Mouse (Mus musculus) lung, postnatal 10 days (tissue): ENCODE data around the gene Adcy7.

Source experiments
- DNase-seq: peaks from one replicate; pipeline ENCODE4 v3.0.0; 2021

Adcy7 gene

GRCm38 (mm10) chr8:88272231-88273050 is at the start of gene Adcy7:
TSS of gene Adcy7 (plus strand) at chr8:88272403.
- DNase-seq = peak; percentile 76

DNA sequence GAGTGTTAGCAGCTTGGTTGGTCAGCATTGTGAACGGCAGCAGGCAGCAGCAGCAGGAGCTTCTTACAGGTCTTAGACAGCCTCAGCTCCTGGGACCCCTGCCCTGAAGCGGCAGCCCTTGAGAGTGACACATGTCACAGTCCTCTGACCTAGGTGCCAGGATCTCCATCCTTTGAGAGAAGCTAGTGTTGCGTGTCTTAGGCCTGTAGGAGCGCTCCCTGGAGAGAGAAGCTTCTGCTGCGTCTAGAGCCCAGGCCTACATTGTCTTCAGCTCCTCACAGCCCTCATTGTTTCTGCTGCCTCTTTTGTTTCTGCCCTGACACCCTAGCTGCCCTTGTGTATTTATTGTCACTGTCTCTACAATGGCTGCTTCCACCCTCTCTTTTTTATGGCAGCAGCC is 46.8 kb upstream of the Adcy7 start:
- no peak for DNase-seq

GRCm38 (mm10) chr8:88227851-88228250 is 44.4 kb upstream of the Adcy7 start:
- no peak for DNase-seq

DNA sequence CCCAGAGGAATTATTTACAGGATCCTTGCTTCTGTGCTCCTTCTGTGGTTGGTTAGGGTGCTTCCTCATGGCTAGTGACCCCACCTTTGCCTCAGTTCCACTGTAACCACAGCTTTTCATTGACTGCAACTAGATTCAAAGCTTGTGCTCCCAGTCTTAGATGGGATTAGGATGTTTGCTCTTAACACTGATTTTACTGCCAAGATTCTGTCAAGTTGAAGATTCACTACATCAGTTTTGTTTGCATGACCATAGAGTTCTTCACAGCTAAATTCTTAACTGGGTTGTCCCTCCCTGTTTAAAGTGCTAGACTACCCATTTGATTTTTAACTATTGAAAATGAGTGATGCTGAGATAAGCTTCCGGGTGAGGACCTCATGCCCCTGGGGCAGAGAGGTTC is 43.9 kb upstream of the Adcy7 start:
- DNase-seq = peak; percentile 8

DNA sequence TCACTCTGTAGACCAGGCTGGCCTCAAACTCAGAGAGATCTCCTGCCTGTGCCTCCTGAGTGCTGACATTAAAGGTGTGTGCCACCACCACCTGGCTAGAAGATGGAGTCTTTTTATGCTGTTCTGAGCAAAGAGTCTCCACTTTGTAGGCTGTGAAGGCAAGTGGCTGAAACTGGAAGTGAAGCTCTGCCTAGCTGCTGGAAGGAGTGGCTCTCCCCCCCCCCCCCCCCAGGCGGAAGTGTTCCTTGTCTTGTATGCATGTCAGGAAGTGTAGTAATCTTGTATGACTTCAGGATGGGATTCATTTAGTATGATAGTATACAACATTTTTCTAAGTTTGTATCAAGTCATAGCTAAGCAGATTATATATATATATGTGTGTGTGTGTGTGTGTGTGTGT is 43.4 kb upstream of the Adcy7 start:
- DNase-seq = no peak

GRCm38 (mm10) chr8:88236666-88237065 is 35.5 kb upstream of the Adcy7 start:
- no peak for DNase-seq

GRCm38 (mm10) chr8:88237606-88238005 is 34.6 kb upstream of the Adcy7 start:
- DNase-seq = no peak

- DNase-seq = no peak
Measured at GRCm38 (mm10) chr8:88239277-88239676, 32.9 kb upstream of the Adcy7 start.

- no peak for DNase-seq
Measured at GRCm38 (mm10) chr8:88241871-88242270, 30.3 kb upstream of the Adcy7 start.

GRCm38 (mm10) chr8:88244298-88244697 is 27.9 kb upstream of the Adcy7 start:
- peak; percentile 71 for DNase-seq

GRCm38 (mm10) chr8:88252791-88253190 is 19.4 kb upstream of the Adcy7 start:
- DNase-seq = peak; percentile 79

DNA sequence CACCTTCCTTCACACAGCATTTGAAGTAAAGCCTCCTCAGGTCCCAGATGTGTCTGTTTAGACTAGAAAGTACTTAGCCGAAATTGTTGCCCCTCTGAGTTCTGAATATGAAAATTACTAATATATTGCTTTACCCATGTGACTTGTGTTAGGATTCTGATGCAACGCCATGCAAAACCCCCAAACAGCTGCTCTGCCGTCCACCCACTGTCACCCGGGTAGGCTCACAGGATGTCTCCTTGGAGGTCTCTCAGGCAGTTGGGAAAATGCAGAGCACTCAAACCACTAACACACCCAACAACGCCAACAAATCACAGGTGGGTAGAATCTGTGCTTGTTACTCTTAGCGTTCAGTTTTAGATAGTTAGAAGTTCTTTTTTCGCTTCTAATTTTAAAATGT is 17.2 kb upstream of the Adcy7 start:
- DNase-seq = no peak

- no peak for DNase-seq
Measured at GRCm38 (mm10) chr8:88258024-88258423, 14.2 kb upstream of the Adcy7 start.

GRCm38 (mm10) chr8:88258544-88258943 is 13.7 kb upstream of the Adcy7 start:
- DNase-seq = no peak

GRCm38 (mm10) chr8:88260466-88260980 is 11.7 kb upstream of the Adcy7 start:
- DNase-seq = no peak

GRCm38 (mm10) chr8:88262831-88263635 is 9.2 kb upstream of the Adcy7 start:
- no peak for DNase-seq

GRCm38 (mm10) chr8:88265511-88265910 is 6.7 kb upstream of the Adcy7 start:
- peak; percentile 48 for DNase-seq

DNA sequence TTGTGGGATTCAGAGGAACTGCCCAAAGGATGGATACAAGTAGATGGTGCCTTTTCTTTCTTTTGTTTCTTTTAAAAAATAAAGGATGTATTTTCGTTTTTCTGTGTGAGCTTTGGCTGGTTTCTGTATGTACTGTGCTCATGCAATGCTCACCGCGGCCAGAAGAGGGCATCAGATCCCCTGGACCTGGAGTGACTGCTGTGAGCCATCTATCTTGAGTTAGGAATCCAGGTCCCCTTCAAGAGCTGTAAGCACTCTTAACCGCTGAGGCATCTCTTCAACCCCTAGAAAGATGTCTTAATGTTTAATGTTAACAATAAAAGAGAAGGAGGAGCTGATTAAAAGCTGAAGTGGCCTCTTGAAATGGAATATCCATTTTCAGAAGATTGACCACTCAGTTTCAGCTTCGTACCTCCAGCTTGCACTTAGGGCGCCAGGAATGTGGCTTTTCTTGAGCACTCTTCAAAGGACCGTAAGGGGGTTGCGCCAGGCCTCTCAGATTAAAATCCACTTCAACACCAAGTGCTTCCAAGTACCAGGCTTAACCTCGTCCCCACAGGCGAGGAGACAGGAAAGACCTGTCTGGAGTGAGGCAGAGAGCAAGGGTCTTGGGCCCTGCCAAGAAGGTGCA is 5.9 kb upstream of the Adcy7 start:
- peak; percentile 93 for DNase-seq

GRCm38 (mm10) chr8:88266801-88267403 is 5.3 kb upstream of the Adcy7 start:
- peak; percentile 38 for DNase-seq

DNA sequence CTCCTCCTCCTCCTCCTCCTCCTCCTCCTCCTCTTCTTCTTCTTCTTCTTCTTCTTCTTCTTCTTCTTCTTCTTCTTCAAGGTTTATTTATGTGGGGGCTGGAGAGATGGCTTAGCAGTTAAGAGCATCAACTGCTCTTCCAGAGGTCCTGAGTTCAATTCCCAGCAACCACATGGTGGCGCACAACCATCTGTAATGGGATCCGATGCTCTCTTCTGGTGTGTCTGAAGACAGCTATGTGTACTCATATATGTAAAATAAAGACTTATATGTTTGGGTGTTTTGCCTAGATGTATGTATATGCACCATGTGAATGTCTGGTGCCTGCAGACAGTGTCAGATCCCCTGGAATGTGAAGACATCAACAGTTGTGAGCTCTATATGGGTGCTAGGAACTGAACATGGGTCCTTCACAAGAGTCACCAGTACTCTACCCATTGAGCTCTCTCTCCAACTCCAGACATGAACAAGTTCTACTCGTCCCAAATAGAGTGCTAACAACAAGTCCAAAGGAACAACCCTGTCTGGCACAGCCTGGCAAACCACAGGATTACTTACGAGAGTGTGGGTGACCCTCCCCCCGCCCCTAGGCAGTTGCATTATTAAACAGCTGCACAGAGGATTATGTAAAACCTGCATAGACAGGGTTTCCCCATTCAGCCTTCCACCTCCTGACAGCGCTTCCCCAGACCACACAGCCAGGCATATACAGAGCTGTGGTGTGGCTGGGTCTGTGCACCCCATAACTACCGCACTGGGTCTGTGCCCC is 2.9 kb upstream of the Adcy7 start:
- DNase-seq = no peak

DNA sequence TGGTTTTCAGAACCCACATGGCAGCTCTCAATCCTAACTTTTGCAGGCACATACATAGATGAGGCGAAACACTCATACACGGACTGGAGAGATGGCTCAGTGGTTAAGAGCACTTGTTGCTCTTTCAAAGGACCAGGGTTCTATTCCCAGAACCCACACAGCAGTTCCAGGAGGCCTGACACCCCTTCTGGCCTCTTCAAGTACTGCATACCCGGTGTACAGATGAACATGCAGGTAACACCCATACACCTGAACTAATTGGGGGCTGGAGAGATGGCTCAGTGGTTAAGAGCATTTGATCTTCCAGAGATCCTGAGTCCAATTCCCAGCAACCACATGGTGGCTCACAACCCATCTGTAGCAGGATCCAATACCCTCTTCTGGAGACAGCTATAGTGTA is 2.1 kb upstream of the Adcy7 start:
- DNase-seq = no peak

- no peak for DNase-seq
Measured at GRCm38 (mm10) chr8:88273051-88273430, 838 bp downstream of the Adcy7 start.
